Mouse (Mus musculus): Measurements from ENCODE around the gene Tbxas1. TPM values are rescaled to one million over a fixed set of nuclear protein-coding genes. Genes with fewer than 3 reads are reported as not detected.

Tbxas1 gene
- polyA plus RNA-seq, 1 experiment from 2014 or later = 2.0 TPM

DNA sequence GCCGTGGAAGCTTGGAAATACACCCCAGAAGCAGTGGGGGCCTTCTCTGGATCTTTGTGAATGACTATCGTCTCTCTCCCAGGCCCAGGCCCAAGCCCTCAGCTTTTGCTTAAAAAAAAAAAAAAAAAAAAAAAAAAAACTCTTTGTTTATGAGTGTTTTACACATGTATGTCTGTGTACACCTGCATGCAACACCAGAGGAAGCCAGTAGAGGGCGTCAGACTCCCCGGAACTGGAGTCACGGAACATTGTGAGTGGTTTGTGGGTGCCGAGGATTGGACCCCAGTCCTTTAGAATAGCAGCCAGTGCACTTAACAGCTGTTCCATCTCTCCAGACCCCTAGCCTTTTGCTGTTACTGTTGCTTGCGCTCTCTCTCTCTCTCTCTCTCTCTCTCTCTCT lies 50.5 kb downstream of the Tbxas1 start:
- Histone ChIP-seq H3K4me3 (ENCODE audit: low read depth, low read length) (no peak overlapping the region), H3K36me3 (ENCODE audit: control insufficient read depth, insufficient read depth, low read length) (no peaks in the 10 kb centered on the region), H3K4me2 (replicated peaks; ENCODE audit: low read depth) (no peak overlapping the region), H3K9ac (ENCODE audit: low read length) (no peak overlapping the region), H3K27me3 (ENCODE audit: control insufficient read depth, insufficient read depth, low read length) (no peaks in the 10 kb centered on the region), H3K4me1 (replicated peaks; ENCODE audit: control insufficient read depth, insufficient read depth) (no peaks in the 10 kb centered on the region; the same call in 1 of the 2 replicates), H3K27ac (replicated peaks) (no peak overlapping the region), H3K9me3 (ENCODE audit: control insufficient read depth, low read length) (no peaks in the 10 kb centered on the region)
- DNase-seq (ENCODE audit: low spot score) = no peak
- TF ChIP-seq EP300 (optimal IDR thresholded peaks at IDR 0.05) = no peak
- peak; percentile 56 for TF ChIP-seq CTCF (IDR thresholded peaks at IDR 0.05; ENCODE audit: low read depth)
- 61% methylated on average over 7 of the region's 7 CpGs for WGBS
- ATAC-seq (ENCODE audit: low FRiP score, low TSS enrichment) = no peak

DNA sequence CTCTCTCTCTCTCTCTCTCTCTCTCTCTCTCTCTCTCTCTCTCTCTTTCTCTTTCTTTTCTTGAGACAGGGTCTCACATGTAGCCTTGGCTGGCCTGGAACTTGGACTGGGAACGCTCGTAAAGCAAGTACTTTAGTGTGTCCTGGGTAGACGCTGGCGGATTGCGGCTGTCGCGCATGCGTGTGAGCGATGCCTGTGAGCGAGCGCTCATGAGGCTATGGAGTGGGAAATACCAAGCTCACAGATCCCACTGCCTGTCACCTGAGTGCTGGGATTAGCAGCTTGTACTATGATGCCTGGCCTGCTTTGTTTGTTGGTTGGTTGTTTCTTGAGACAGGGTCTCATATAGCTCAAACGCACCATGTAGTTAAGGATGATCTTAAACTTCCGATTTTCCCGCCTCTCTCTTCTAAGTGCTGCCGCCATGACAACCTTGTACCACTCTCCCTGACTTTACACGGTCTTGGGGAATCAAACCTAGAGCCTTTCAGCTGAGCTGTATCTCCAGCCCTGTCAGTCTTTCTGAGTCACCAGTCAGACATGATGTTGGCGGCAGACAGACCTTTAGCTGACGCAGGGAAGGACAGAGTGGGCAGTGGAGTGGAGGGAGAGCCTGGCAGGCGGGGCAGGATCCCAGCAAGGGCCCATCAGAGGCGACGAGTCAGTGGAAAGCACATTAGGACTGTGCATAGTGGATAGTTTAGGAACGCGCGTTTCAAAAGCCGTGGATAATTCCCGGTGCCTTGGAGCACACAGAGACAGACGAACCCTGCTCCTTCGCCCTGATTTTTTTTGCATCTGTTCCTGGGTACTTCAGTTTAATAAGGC lies 51.1 kb downstream of the Tbxas1 start:
- no peak overlapping the region for H3K27ac ChIP-seq (replicated peaks)
- no peaks in the 10 kb centered on the region for H3K36me3 ChIP-seq (ENCODE audit: control insufficient read depth, insufficient read depth, low read length)
- TF ChIP-seq EP300 (optimal IDR thresholded peaks at IDR 0.05) (no peak), CTCF (IDR thresholded peaks at IDR 0.05; ENCODE audit: low read depth) (no peak)
- WGBS = 65% methylated on average over 28 of the region's 28 CpGs
- H3K4me1 ChIP-seq (replicated peaks; ENCODE audit: control insufficient read depth, insufficient read depth) = no peaks in the 10 kb centered on the region; the same call in 1 of the 2 replicates
- no peak overlapping the region for H3K4me3 ChIP-seq (ENCODE audit: low read depth, low read length)
- DNase-seq (ENCODE audit: low spot score) = no peak
- ATAC-seq (ENCODE audit: low FRiP score, low TSS enrichment) = no peak
- H3K9ac ChIP-seq (ENCODE audit: low read length) = no peak overlapping the region
- no peaks in the 10 kb centered on the region for H3K27me3 ChIP-seq (ENCODE audit: control insufficient read depth, insufficient read depth, low read length)
- H3K9me3 ChIP-seq (ENCODE audit: control insufficient read depth, low read length) = no peaks in the 10 kb centered on the region
- H3K4me2 ChIP-seq (replicated peaks; ENCODE audit: low read depth) = no peak overlapping the region

DNA sequence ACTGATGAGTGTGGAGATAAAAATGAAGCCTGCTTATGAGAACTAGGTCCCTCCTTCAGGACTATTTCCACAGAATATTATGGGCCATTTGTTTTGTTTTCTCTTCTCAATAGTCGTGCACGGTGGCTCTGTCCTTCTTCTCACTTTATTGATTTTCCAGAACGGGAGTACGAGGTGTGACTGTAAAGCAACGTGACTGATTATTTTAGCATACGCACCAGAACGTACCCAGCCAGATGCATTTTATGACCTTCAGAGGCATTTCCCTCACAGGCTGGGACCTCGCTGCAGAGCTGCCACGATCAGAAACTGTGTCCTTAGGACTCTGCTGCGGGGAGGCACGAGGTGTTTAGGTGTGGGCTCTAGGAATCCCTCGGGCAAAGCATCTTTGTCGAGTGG lies 51.8 kb downstream of the Tbxas1 start:
- ATAC-seq (ENCODE audit: low FRiP score, low TSS enrichment) (no peak), DNase-seq (ENCODE audit: low spot score) (no peak)
- Histone ChIP-seq H3K27me3 (ENCODE audit: control insufficient read depth, insufficient read depth, low read length) (no peaks in the 10 kb centered on the region), H3K36me3 (ENCODE audit: control insufficient read depth, insufficient read depth, low read length) (no peaks in the 10 kb centered on the region), H3K27ac (replicated peaks) (no peak overlapping the region), H3K4me2 (replicated peaks; ENCODE audit: low read depth) (no peak overlapping the region), H3K4me1 (replicated peaks; ENCODE audit: control insufficient read depth, insufficient read depth) (no peaks in the 10 kb centered on the region; the same call in 1 of the 2 replicates), H3K9ac (ENCODE audit: low read length) (no peak overlapping the region), H3K9me3 (ENCODE audit: control insufficient read depth, low read length) (no peaks in the 10 kb centered on the region), H3K4me3 (ENCODE audit: low read depth, low read length) (no peak overlapping the region)
- TF ChIP-seq CTCF (IDR thresholded peaks at IDR 0.05; ENCODE audit: low read depth) = no peak
- no peak for TF ChIP-seq EP300 (optimal IDR thresholded peaks at IDR 0.05)
- WGBS = 36% methylated on average over 13 of the region's 13 CpGs

DNA sequence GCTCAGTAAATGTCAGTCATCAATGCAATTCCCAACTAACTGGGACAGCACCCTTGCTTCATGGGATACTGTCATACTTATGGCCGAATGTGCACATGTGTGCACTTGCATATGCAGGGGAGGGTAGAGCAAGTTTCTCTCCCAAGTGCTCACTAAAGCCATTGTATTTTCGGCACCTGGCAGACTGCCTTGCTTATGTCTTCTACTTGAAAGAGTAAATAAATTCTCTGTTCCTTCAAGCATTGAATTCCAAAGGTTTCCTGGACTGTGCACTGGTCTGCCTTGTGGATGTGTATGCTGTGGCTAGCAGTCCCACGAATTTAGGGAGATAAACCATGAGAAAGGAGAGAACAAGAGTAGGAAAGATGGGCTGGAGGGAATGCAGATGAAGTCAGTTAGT lies 53.3 kb downstream of the Tbxas1 start:
- no peak for DNase-seq (ENCODE audit: low spot score)
- Histone ChIP-seq H3K36me3 (ENCODE audit: control insufficient read depth, insufficient read depth, low read length) (no peaks in the 10 kb centered on the region), H3K4me2 (replicated peaks; ENCODE audit: low read depth) (no peak overlapping the region), H3K27me3 (ENCODE audit: control insufficient read depth, insufficient read depth, low read length) (no peaks in the 10 kb centered on the region), H3K9me3 (ENCODE audit: control insufficient read depth, low read length) (no peaks in the 10 kb centered on the region), H3K9ac (ENCODE audit: low read length) (no peak overlapping the region), H3K27ac (replicated peaks) (no peak overlapping the region), H3K4me1 (replicated peaks; ENCODE audit: control insufficient read depth, insufficient read depth) (no peaks in the 10 kb centered on the region; the same call in 1 of the 2 replicates), H3K4me3 (ENCODE audit: low read depth, low read length) (no peak overlapping the region)
- 49% methylated on average over 3 of the region's 3 CpGs for WGBS
- no peak for ATAC-seq (ENCODE audit: low FRiP score, low TSS enrichment)
- no peak for TF ChIP-seq CTCF (IDR thresholded peaks at IDR 0.05; ENCODE audit: low read depth)
- TF ChIP-seq EP300 (optimal IDR thresholded peaks at IDR 0.05) = no peak

- no peaks in the 10 kb centered on the region for H3K36me3 ChIP-seq (ENCODE audit: control insufficient read depth, insufficient read depth, low read length)
- ATAC-seq (ENCODE audit: low FRiP score, low TSS enrichment) = no peak
- WGBS = 68% methylated on average over 2 of the region's 2 CpGs
These were observed 60.8 kb downstream of the Tbxas1 start for GRCm38 (mm10) chr6:38936009-38936408.

GRCm38 (mm10) chr6:38938421-38938820 lies 63.2 kb downstream of the Tbxas1 start:
- no peak overlapping the region for H3K4me2 ChIP-seq (replicated peaks; ENCODE audit: low read depth)
- ATAC-seq (ENCODE audit: low FRiP score, low TSS enrichment) = peak; percentile 62; the same call in 1 of the 2 replicates
- 58% methylated on average over 6 of the region's 6 CpGs for WGBS
- no peaks in the 10 kb centered on the region for H3K9me3 ChIP-seq (ENCODE audit: control insufficient read depth, low read length)
- H3K27me3 ChIP-seq (ENCODE audit: control insufficient read depth, insufficient read depth, low read length) = no peaks in the 10 kb centered on the region
- no peak overlapping the region for H3K4me3 ChIP-seq (ENCODE audit: low read depth, low read length)
- DNase-seq (ENCODE audit: low spot score) = no peak
- no peak for TF ChIP-seq CTCF (IDR thresholded peaks at IDR 0.05; ENCODE audit: low read depth)
- H3K36me3 ChIP-seq (ENCODE audit: control insufficient read depth, insufficient read depth, low read length) = no peaks in the 10 kb centered on the region
- no peak overlapping the region for H3K9ac ChIP-seq (ENCODE audit: low read length)
- 0 out of 2 replicates have a peak overlapping the region, but pooled peaks have one; percentile 8 for H3K27ac ChIP-seq (replicated peaks)
- H3K4me1 ChIP-seq (replicated peaks; ENCODE audit: control insufficient read depth, insufficient read depth) = no peaks in the 10 kb centered on the region

More at GRCm38 (mm10) chr6:38936009-38936408, 60.8 kb downstream of the Tbxas1 start:
- no peak overlapping the region for H3K9ac ChIP-seq (ENCODE audit: low read length)
- no peak overlapping the region for H3K27ac ChIP-seq (replicated peaks)
- no peaks in the 10 kb centered on the region for H3K4me1 ChIP-seq (replicated peaks; ENCODE audit: control insufficient read depth, insufficient read depth)
- H3K9me3 ChIP-seq (ENCODE audit: control insufficient read depth, low read length) = no peaks in the 10 kb centered on the region
- no peak overlapping the region for H3K4me2 ChIP-seq (replicated peaks; ENCODE audit: low read depth)
- no peak for DNase-seq (ENCODE audit: low spot score)
- no peak for TF ChIP-seq CTCF (IDR thresholded peaks at IDR 0.05; ENCODE audit: low read depth)
- no peak for TF ChIP-seq EP300 (optimal IDR thresholded peaks at IDR 0.05)
- no peak overlapping the region for H3K4me3 ChIP-seq (ENCODE audit: low read depth, low read length)
- H3K27me3 ChIP-seq (ENCODE audit: control insufficient read depth, insufficient read depth, low read length) = no peaks in the 10 kb centered on the region
